Mouse (Mus musculus): ENCODE measurements around the gene Tm4sf20. TPM values are rescaled to one million over a fixed set of nuclear protein-coding genes. Genes with fewer than 3 reads are reported as not detected.

Tm4sf20 gene
- polyA plus RNA-seq, 1 experiment = not detected

DNA sequence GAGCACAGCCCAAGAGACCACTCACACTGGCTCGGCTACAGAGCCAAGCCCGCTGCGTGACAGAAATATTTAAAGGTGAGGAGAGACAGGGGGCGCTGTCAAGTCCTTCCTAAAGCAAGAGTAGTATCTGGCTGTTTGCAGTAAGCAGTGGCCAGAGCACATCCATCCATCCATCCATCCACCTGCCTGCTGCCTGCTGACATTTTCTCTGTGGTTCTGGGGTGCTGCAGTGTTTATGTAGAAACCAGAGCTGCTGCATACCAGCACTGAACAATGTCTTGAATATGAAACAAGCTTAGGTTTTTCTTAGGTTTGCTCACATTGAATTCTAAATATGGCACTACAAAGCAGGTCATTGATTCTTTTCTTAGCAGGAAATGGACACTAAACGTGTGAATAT, 4.9 kb upstream of the Tm4sf20 start:
- Histone ChIP-seq H3K36me3 (ENCODE audit: control insufficient read depth, insufficient read depth) (no peaks in the 10 kb centered on the region), H3K4me2 (ENCODE audit: low read depth) (no peak overlapping the region), H3K79me2 (ENCODE audit: control insufficient read depth, insufficient read depth) (no peaks in the 10 kb centered on the region), H3ac (ENCODE audit: control insufficient read depth, insufficient read length) (no peak overlapping the region), H3K4me3 (no peak overlapping the region), H3K27me3 (ENCODE audit: control insufficient read depth, insufficient read depth, insufficient read length) (no peaks in the 10 kb centered on the region)
- TF ChIP-seq TCF12 (IDR thresholded peaks at IDR 0.05; ENCODE audit: insufficient read depth, poor library complexity, severe bottlenecking) (no peak), USF1 (IDR thresholded peaks at IDR 0.05; ENCODE audit: low read depth) (no peak), SRF (IDR thresholded peaks at IDR 0.05; ENCODE audit: control insufficient read depth, insufficient read length, low read depth) (no peak), MAX (IDR thresholded peaks at IDR 0.05; ENCODE audit: low read depth) (no peak), MYOD1 (IDR thresholded peaks at IDR 0.05; ENCODE audit: control insufficient read depth in 1 of 3, insufficient read length in 2 of 3, low read depth in 2 of 3) (no peak), CEBPB (IDR thresholded peaks at IDR 0.05; ENCODE audit: insufficient read depth, poor library complexity, severe bottlenecking) (no peak), MYOG (IDR thresholded peaks at IDR 0.05; ENCODE audit: control insufficient read depth in 1 of 3, insufficient read depth in 1 of 3, insufficient read length in 2 of 3, low read depth in 2 of 3) (no peak), REST (IDR thresholded peaks at IDR 0.05; ENCODE audit: insufficient read depth, insufficient read length) (no peak), E2F4 (IDR thresholded peaks at IDR 0.05; ENCODE audit: insufficient read depth) (no peak)

DNA sequence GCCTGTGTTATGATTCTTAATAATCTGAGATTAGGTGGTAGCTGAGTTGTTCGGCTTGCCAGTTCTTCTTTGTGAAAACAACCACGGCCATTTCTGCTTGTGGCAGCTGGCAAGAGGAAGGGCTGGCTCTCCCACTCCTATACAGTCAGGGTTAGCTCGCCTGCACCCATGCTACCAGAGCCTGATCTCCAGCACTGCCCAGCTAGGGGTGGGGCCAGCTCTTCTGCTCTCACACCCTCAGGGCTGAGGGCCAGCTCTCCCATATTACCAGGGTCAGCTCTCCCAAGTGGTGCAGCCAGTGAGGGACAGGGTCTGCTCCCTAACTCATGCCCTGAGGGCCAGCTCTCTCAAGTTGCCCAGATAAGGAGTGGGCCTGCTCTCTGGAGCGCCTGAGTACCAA, 4.2 kb upstream of the Tm4sf20 start:
- no peak overlapping the region for H3K4me2 ChIP-seq (ENCODE audit: low read depth)
- H3ac ChIP-seq (ENCODE audit: control insufficient read depth, insufficient read length) = no peak overlapping the region
- no peaks in the 10 kb centered on the region for H3K27me3 ChIP-seq (ENCODE audit: control insufficient read depth, insufficient read depth, insufficient read length)
- no peaks in the 10 kb centered on the region for H3K79me2 ChIP-seq (ENCODE audit: control insufficient read depth, insufficient read depth)
- no peak overlapping the region for H3K4me3 ChIP-seq
- no peak for TF ChIP-seq E2F4 (IDR thresholded peaks at IDR 0.05; ENCODE audit: insufficient read depth)
- no peak for TF ChIP-seq MAX (IDR thresholded peaks at IDR 0.05; ENCODE audit: low read depth)
- TF ChIP-seq POLR2AphosphoS2 (IDR thresholded peaks at IDR 0.05; ENCODE audit: insufficient read length, low read depth) = no peak
- no peak for TF ChIP-seq TCF3 (IDR thresholded peaks at IDR 0.05; ENCODE audit: insufficient read length, low read depth)
- no peak for TF ChIP-seq POLR2A (IDR thresholded peaks at IDR 0.05; ENCODE audit: insufficient read length, low read depth)
- TF ChIP-seq TCF12 (IDR thresholded peaks at IDR 0.05; ENCODE audit: insufficient read depth, poor library complexity, severe bottlenecking) = no peak
- no peak for TF ChIP-seq REST (IDR thresholded peaks at IDR 0.05; ENCODE audit: insufficient read depth, insufficient read length)
- no peak for TF ChIP-seq CEBPB (IDR thresholded peaks at IDR 0.05; ENCODE audit: insufficient read depth, poor library complexity, severe bottlenecking)
- no peak for TF ChIP-seq SRF (IDR thresholded peaks at IDR 0.05; ENCODE audit: control insufficient read depth, insufficient read length, low read depth)
- TF ChIP-seq MYOD1 (IDR thresholded peaks at IDR 0.05; ENCODE audit: control insufficient read depth in 1 of 3, insufficient read length in 2 of 3, low read depth in 2 of 3) = no peak
- TF ChIP-seq MYOG (IDR thresholded peaks at IDR 0.05; ENCODE audit: control insufficient read depth in 1 of 3, insufficient read depth in 1 of 3, insufficient read length in 2 of 3, low read depth in 2 of 3) = no peak
- TF ChIP-seq USF1 (IDR thresholded peaks at IDR 0.05; ENCODE audit: low read depth) = no peak
- no peaks in the 10 kb centered on the region for H3K36me3 ChIP-seq (ENCODE audit: control insufficient read depth, insufficient read depth)

DNA sequence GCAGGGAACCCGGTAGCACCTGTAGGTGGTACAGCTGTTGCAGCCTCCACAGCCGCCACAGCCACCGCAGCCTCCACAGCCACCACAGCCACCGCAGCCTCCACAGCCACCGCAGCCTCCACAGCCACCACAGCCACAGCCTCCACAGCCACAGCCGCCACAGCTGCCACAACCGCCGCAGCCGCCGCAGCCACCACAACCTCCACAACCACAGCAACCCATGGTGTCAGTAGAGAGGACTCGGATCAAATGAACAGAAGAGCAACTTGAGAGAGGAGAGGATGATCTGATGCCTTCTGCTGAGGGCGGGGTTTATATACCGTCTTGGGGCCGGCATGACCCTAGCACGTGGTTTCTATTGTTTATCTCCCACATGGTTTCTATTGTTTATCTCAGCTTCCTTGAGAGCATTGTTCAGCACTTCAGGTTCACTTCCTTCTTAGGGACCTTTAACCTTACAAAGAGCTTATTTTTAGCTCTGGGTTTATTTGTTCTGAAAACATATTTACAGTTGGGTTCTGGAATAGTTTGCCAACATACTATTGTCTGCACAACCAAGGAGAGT, 2.8 kb upstream of the Tm4sf20 start, which contains the start of gene Gm47791:
Gm47791 (minus strand) TSS at position 222 of the 565 bp plus-strand sequence.
- Histone ChIP-seq H3K4me2 (ENCODE audit: low read depth) (no peak within 1 kb of the TSS), H3K79me2 (ENCODE audit: control insufficient read depth, insufficient read depth) (no peaks in the 10 kb centered on the region), H3ac (ENCODE audit: control insufficient read depth, insufficient read length) (no peak within 1 kb of the TSS), H3K27me3 (ENCODE audit: control insufficient read depth, insufficient read depth, insufficient read length) (no peaks in the 10 kb centered on the region), H3K36me3 (ENCODE audit: control insufficient read depth, insufficient read depth) (no peaks in the 10 kb centered on the region), H3K4me3 (no peak within 1 kb of the TSS)
- TF ChIP-seq MYOD1 (IDR thresholded peaks at IDR 0.05; ENCODE audit: control insufficient read depth in 1 of 3, insufficient read length in 2 of 3, low read depth in 2 of 3) (no peak), TCF3 (IDR thresholded peaks at IDR 0.05; ENCODE audit: insufficient read length, low read depth) (no peak), POLR2A (IDR thresholded peaks at IDR 0.05; ENCODE audit: insufficient read length, low read depth) (no peak), REST (IDR thresholded peaks at IDR 0.05; ENCODE audit: insufficient read depth, insufficient read length) (no peak), MYOG (IDR thresholded peaks at IDR 0.05; ENCODE audit: control insufficient read depth in 1 of 3, insufficient read depth in 1 of 3, insufficient read length in 2 of 3, low read depth in 2 of 3) (no peak), POLR2AphosphoS2 (IDR thresholded peaks at IDR 0.05; ENCODE audit: insufficient read length, low read depth) (no peak), MAX (IDR thresholded peaks at IDR 0.05; ENCODE audit: low read depth) (no peak), TCF12 (IDR thresholded peaks at IDR 0.05; ENCODE audit: insufficient read depth, poor library complexity, severe bottlenecking) (no peak), USF1 (IDR thresholded peaks at IDR 0.05; ENCODE audit: low read depth) (no peak), E2F4 (IDR thresholded peaks at IDR 0.05; ENCODE audit: insufficient read depth) (no peak), CEBPB (IDR thresholded peaks at IDR 0.05; ENCODE audit: insufficient read depth, poor library complexity, severe bottlenecking) (no peak)

DNA sequence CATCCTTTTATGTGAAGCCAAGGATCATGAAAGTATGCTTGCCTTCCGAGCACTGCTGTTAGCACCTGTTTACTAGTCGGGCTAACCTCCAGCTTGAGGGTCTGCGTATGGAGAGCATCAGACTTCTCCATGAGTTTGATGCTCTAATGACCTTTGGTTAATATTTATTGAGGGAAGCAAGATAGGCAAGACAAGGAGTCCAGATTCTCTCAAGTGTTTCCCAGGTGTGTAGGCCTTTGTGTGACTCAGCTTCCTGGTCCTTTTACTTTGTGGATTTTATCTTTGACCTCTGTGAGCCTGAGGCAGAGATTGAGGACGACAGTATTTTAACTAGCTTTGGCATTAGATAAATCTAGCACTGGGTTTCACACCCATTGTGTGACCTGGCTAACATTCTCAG, 1.6 kb downstream of the Tm4sf20 start:
- Histone ChIP-seq H3K36me3 (ENCODE audit: control insufficient read depth, insufficient read depth) (peaks cover 7% of the 10 kb centered on the region), H3K27me3 (ENCODE audit: control insufficient read depth, insufficient read depth, insufficient read length) (no peaks in the 10 kb centered on the region), H3K4me2 (ENCODE audit: low read depth) (no peak overlapping the region), H3K4me3 (no peak overlapping the region), H3ac (ENCODE audit: control insufficient read depth, insufficient read length) (no peak overlapping the region), H3K79me2 (ENCODE audit: control insufficient read depth, insufficient read depth) (no peaks in the 10 kb centered on the region)
- TF ChIP-seq CEBPB (IDR thresholded peaks at IDR 0.05; ENCODE audit: insufficient read depth, poor library complexity, severe bottlenecking) = no peak
- no peak for TF ChIP-seq POLR2AphosphoS2 (IDR thresholded peaks at IDR 0.05; ENCODE audit: insufficient read length, low read depth)
- no peak for TF ChIP-seq USF1 (IDR thresholded peaks at IDR 0.05; ENCODE audit: low read depth)
- TF ChIP-seq REST (IDR thresholded peaks at IDR 0.05; ENCODE audit: insufficient read depth, insufficient read length) = no peak
- no peak for TF ChIP-seq MYOD1 (IDR thresholded peaks at IDR 0.05; ENCODE audit: control insufficient read depth in 1 of 3, insufficient read length in 2 of 3, low read depth in 2 of 3)
- TF ChIP-seq E2F4 (IDR thresholded peaks at IDR 0.05; ENCODE audit: insufficient read depth) = no peak
- TF ChIP-seq MYOG (IDR thresholded peaks at IDR 0.05; ENCODE audit: control insufficient read depth in 1 of 3, insufficient read depth in 1 of 3, insufficient read length in 2 of 3, low read depth in 2 of 3) = no peak
- TF ChIP-seq TCF12 (IDR thresholded peaks at IDR 0.05; ENCODE audit: insufficient read depth, poor library complexity, severe bottlenecking) = no peak
- TF ChIP-seq SRF (IDR thresholded peaks at IDR 0.05; ENCODE audit: control insufficient read depth, insufficient read length, low read depth) = no peak
- TF ChIP-seq POLR2A (IDR thresholded peaks at IDR 0.05; ENCODE audit: insufficient read length, low read depth) = no peak
- TF ChIP-seq TCF3 (IDR thresholded peaks at IDR 0.05; ENCODE audit: insufficient read length, low read depth) = no peak
- TF ChIP-seq MAX (IDR thresholded peaks at IDR 0.05; ENCODE audit: low read depth) = no peak
